Mouse (Mus musculus) kidney, adult 9 months (tissue): ENCODE measurements at regions not wholly inside any gene's neighbourhood (a gene's known extent, or its start where the extent isn't known, plus 50 kb on each side); places are given as distances from the start of the nearest gene placed in this dataset.

Experiments
- DNase-seq: peaks from one replicate; pipeline ENCODE4 v3.0.0; 2022

DNA sequence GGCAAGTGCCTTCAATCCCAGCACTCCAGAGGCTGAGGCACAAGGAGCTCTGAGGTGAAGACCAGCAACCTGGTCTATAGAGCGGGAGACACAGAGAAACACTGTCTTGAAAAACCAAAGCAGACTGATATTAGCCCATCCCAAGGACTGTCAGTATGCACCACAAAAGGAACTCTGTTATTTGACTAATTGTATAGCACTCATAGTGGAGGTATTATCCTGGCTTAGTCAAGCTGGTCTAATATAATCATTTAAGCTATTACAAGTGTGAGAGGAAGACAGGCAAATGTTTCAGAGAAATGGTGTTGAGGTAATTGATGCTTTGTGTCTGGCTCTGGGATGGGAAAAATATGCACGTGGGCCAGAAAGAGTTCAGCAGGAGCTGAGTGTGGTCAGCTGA, 121.3 kb upstream of the Vegfc start:
- DNase-seq, result no peak

DNA sequence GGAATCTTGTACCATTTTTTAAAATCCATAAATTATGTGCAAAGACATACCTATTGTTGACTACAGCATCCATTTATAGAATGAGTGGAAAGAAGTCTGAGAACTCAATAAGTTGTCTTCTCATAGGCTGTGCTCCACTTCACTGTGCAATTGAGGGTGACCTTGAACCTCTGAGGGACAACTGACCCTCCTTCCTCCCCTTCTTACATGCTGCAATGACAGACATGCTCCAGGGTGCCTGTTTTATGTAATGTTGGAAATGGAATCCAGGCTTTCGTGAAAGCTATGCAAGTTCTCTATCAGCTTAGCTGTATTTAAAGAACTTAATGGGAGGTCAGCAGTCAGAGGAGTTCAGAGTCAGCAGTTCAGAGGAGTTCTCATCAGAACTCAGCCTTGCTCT, 118.9 kb upstream of the Vegfc start:
- no peak for DNase-seq

- DNase-seq, result no peak
These were observed 114.4 kb upstream of the Vegfc start for GRCm38 (mm10) chr8:53962993-53963392.

DNA sequence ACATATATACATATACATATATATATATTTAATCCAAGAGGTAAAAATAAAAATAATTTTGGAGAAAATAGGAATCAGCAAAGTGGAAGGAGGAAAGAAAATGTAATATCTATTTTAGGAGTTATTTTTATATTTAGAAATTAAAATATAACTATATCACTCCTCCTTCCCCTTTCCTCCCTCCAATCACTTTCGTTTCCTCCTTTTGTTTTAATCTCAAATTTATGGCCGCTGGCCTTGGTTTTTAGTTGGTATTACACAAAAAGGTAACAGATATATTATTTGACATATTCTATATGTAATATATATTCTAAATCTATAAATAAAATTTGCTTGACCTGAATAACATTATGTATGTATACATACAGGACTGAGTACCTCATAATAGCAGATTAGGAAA, 93.1 kb upstream of the Vegfc start:
- DNase-seq, result no peak

DNA sequence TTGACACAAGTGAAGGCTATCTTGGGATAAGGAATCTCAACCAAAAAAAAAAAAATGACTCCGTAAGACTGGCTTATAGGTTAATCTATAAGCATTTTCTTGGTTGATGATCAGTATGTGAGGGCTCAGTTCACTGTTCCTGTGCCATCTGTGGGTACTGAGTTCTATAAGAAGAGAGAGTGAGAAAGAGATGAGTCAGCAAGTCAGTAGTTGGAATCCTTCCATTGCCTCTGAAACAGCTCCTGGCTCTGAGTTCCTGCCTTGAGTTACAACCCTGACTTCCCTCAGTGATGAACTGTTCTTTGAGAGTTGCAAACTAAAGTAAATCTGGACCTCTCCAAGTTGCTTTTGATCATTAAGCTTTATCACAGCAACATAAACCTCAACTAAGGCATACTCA, 91.7 kb upstream of the Vegfc start:
- DNase-seq, result no peak

DNA sequence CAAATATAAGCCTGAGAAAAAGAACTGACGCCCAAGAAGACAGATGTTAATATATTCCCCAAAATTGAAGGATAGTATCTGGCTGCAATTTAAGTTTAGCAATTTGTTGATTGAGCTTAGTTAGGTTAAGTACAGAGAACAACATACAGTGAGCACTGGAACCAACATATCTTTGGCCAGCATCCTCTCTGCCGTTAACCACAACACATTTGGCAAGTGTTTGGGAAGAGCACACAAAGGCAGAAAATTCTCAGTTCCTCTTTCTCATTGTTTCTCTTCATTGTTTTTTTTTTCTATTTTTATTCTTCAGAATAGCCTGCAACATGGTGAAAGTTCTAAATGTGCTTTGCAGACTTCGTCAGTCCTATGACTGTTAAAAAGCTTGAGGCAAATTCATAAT, 83.2 kb upstream of the Vegfc start:
- DNase-seq, result no peak

DNA sequence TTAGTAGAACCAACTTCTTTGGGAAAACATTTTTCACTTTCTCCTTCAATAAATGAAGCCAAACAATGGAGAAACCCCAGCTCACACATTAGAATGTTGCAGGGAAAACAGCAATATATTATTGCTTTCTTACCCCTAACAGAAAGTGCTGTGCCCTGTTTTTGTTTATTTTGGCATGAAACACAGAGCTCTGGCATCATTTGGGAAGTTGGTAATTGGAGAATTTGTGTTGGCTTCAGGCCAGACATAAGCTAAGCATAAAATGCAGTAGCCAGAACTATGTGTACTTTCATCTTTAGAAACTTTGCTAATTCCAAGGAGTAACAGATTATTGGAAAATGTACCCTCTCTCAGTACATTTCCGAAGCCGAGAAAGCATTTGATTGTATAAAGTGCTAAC, 79.9 kb upstream of the Vegfc start:
- peak; percentile 11 for DNase-seq

DNA sequence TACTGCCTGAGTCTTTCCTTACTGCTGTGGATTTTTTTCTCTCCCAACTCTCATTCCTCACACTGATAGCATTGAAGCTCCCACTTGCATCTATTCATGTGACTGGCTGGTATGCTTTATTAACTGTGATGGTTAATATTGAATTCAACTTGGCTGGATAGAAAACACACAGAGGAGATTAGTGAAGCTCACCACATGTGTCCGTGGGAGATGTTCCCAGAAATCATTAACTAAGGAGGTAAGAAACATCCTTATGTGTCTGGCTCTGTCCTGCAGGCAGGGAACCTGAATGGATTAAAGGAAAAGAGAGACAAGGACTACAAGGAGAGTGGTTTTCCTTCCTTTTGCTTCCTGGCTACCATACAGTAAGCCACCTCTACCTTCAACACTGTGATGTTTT, 74.5 kb upstream of the Vegfc start:
- DNase-seq, result peak; percentile 10

DNA sequence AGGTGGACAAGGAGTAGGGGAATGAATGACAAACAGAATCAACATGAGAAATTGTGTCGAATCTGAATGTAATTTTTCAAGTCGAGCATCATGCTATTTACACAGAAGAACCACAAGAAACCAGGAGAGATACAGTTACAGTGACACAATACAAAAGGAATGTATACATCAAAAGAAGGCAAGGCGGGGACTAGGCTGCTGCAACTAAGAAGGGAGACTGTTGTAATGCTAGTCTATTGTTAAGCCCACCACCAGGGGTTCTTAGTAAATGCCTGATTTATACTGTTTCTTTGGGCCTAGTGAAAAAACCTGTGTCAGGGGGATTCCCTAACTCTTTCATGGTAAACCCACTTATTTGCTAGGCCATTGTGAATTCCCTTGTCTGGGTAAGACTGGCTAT, 63.3 kb upstream of the Vegfc start:
- no peak for DNase-seq

DNA sequence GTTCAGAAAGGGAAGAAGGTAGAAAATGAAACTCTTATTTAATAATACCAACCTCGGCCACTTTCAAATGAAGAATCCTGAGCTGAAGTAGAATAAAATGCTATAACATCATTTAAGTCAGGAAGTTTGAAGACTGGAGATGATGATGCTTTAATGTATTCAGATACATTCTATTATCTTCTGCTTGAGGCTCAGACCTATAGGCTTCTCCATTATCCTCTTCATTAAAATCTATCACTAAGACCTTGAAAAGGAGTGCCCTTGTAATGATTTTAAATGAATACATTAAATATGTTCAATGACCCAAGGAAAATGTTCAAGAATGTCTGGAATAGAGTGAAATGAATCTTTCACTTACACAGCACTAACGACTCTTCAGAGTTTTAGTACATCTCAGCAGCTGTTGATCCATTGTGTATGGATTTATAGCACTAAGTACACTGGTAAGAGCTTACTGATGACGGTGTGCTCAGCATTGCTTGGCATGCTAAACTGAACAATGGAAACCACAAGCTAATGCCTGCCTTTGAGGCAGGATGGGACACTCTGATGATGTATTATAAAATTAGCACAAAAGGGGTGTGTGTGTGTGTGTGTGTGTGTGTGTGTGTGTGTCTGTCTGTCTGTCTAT, 58.8 kb upstream of the Vegfc start:
- no peak for DNase-seq
